ENCODE assay signal across 8 mouse cellular contexts in genomic region chr2:4559883-4560247, GRCm38 (mm10).
A peak's percentile ranks its signal among the peaks of the same experiment; 100 is the strongest.
DNase-seq lines count a peak whose midpoint lies in the region; ATAC-seq and TF ChIP-seq lines count a peak whose summit lies in the region.

No protein-coding gene starts in this region.

- H3K4me1 ChIP-seq in heart, embryonic 13.5 days, result peaks cover 89% of the 10 kb centered on the region
- no peaks in the 10 kb centered on the region for H3K4me1 ChIP-seq in ES-Bruce4 (ENCODE audit: control insufficient read depth, insufficient read depth, low read length)
- peaks cover 29% of the 10 kb centered on the region for H3K4me1 ChIP-seq in forebrain, postnatal 0 days (ENCODE audit: insufficient read depth)

- peak overlapping the region; percentile 78 for H3K4me2 ChIP-seq in heart, embryonic 13.5 days
- H3K4me2 ChIP-seq in forebrain, postnatal 0 days (ENCODE audit: low read depth), result peak overlapping the region; percentile 51

- no peak for DNase-seq in heart, postnatal 14 days
- DNase-seq in forebrain, postnatal 0 days, result no peak
- no peak for DNase-seq in gastrocnemius, postnatal 10 days
- DNase-seq in urinary bladder, adult 18-20 months (ENCODE audit: low spot score in 2 of 2), result no peak

- H3K27me3 ChIP-seq in heart, embryonic 13.5 days (replicated peaks), result no peaks in the 10 kb centered on the region
- no peaks in the 10 kb centered on the region for H3K27me3 ChIP-seq in ES-Bruce4 (ENCODE audit: control insufficient read depth, insufficient read depth, low read length, poor library complexity, severe bottlenecking)
- H3K27me3 ChIP-seq in forebrain, postnatal 0 days (ENCODE audit: insufficient read depth, low read length), result no peaks in the 10 kb centered on the region

- intact Hi-C loops in heart, postnatal 14 days (cut with DNase I), result loop anchor here (2.0 to 5.0 kb wide), 3 partner anchors 15 to 53 kb away; no protein-coding TSS in a partner anchor

- no peak for TF ChIP-seq EP300 in ES-Bruce4 (IDR thresholded peaks at IDR 0.05; ENCODE audit: insufficient read depth, low read depth, low read length)

- peak overlapping the region; percentile 100 for H3K27ac ChIP-seq in heart, embryonic 13.5 days (replicated peaks)
- H3K27ac ChIP-seq in ES-Bruce4 (ENCODE audit: insufficient read depth, low read length) (peak overlapping the region; percentile 21; the same call in 1 of the 2 replicates), macrophage (peak overlapping the region; percentile 95)
- peak overlapping the region; percentile 80 for H3K27ac ChIP-seq in forebrain, postnatal 0 days (ENCODE audit: low read depth, low read length)

- no peak for TF ChIP-seq POLR2A in ES-Bruce4 (IDR thresholded peaks at IDR 0.05; ENCODE audit: insufficient read depth, low read length)

- WGBS in heart, embryonic 13.5 days, result under 1% methylated on average over 8 of the region's 8 CpGs
- WGBS in forebrain, postnatal 0 days, result 4% methylated on average over 8 of the region's 8 CpGs
- WGBS in macrophage (ENCODE audit: missing documents), result 3% methylated on average over 8 of the region's 8 CpGs

- no peak for TF ChIP-seq CTCF in ES-Bruce4 (IDR thresholded peaks at IDR 0.05; ENCODE audit: low read depth, low read length)
- TF ChIP-seq CTCF in forebrain, postnatal 0 days (IDR thresholded peaks at IDR 0.05; ENCODE audit: low read depth), result no peak

- ATAC-seq in heart, embryonic 13.5 days (ENCODE audit: extremely low read depth, insufficient number of reproducible peaks, low FRiP score, low TSS enrichment), result peak; percentile 27; the same call in 1 of the 2 replicates
- no peak for ATAC-seq in forebrain, postnatal 0 days
- no peak for ATAC-seq in frontal cortex, adult (ENCODE audit: low TSS enrichment)

- H3K79me2 ChIP-seq in macrophage (ENCODE audit: inconsistent target), result peaks cover 61% of the 10 kb centered on the region

- no peaks in the 10 kb centered on the region for H3K9me3 ChIP-seq in heart, embryonic 13.5 days
- no peaks in the 10 kb centered on the region for H3K9me3 ChIP-seq in ES-Bruce4 (replicated peaks; ENCODE audit: control insufficient read depth, insufficient read depth, low read length, poor library complexity, severe bottlenecking)
- no peaks in the 10 kb centered on the region for H3K9me3 ChIP-seq in forebrain, postnatal 0 days (ENCODE audit: low read length)

- peaks cover 9% of the 10 kb centered on the region; the same call in 1 of the 2 replicates for H3K36me3 ChIP-seq in heart, embryonic 13.5 days
- no peaks in the 10 kb centered on the region for H3K36me3 ChIP-seq in ES-Bruce4 (ENCODE audit: control insufficient read depth, insufficient read depth, low read length, poor library complexity, severe bottlenecking)
- H3K36me3 ChIP-seq in forebrain, postnatal 0 days (ENCODE audit: insufficient read depth), result 0 out of 2 replicates have a peak, but pooled peaks cover 2% of the 10 kb centered on the region
- H3K36me3 ChIP-seq in macrophage (ENCODE audit: inconsistent target), result no peaks in the 10 kb centered on the region

- peak overlapping the region; percentile 73 for H3K4me3 ChIP-seq in heart, embryonic 13.5 days
- H3K4me3 ChIP-seq in ES-Bruce4 (ENCODE audit: low read depth, low read length), result peak overlapping the region; percentile 61
- peak overlapping the region; percentile 34 for H3K4me3 ChIP-seq in forebrain, postnatal 0 days (ENCODE audit: low read depth, low read length)
- H3K4me3 ChIP-seq in macrophage (ENCODE audit: inconsistent target), result peak overlapping the region; percentile 82

- H3K9ac ChIP-seq in heart, embryonic 13.5 days, result peak overlapping the region; percentile 85
- peak overlapping the region; percentile 38 for H3K9ac ChIP-seq in ES-Bruce4 (ENCODE audit: low read depth, poor library complexity, severe bottlenecking)
- peak overlapping the region; percentile 51 for H3K9ac ChIP-seq in forebrain, postnatal 0 days

Comparison
In these comparisons a context has a peak if more than half of its experiments do, and no peak if none do; other contexts are left out.
1. H3K27ac ChIP-seq: peak in every context shown above with its lines; median percentile 100 in heart, embryonic 13.5 days; 95 in macrophage; 80 in forebrain, postnatal 0 days; 21 in ES-Bruce4.